Mouse (Mus musculus) thymus, postnatal 36 days (tissue): ENCODE measurements around the gene Fcrlb.
"Not testable (repeated sequence)": the region's sequence is repeated elsewhere in the genome, so short reads cannot be mapped to it uniquely, and the experiment has no call there.

Source experiments
- DNase-seq, 2 experiments: peaks; one replicate each; pipeline ENCODE4 v3.0.0; 2022; ENCODE audit warnings: mixed read lengths in 2 of 2

Gene Fcrlb

GRCm38 (mm10) chr1:170912891-170913615 lies at the start of gene Fcrlb:
Fcrlb (minus strand) TSS chr1:170912941.
- no peak for DNase-seq

- DNase-seq: no peak
Measured at GRCm38 (mm10) chr1:170962301-170962700, 49.6 kb upstream of the Fcrlb start.

- DNase-seq: no peak
Measured at GRCm38 (mm10) chr1:170961101-170961500, 48.4 kb upstream of the Fcrlb start.

- DNase-seq: no peak
Measured at GRCm38 (mm10) chr1:170959791-170960190, 47.0 kb upstream of the Fcrlb start.

- DNase-seq: no peak
Measured at GRCm38 (mm10) chr1:170958225-170958624, 45.5 kb upstream of the Fcrlb start.

DNA sequence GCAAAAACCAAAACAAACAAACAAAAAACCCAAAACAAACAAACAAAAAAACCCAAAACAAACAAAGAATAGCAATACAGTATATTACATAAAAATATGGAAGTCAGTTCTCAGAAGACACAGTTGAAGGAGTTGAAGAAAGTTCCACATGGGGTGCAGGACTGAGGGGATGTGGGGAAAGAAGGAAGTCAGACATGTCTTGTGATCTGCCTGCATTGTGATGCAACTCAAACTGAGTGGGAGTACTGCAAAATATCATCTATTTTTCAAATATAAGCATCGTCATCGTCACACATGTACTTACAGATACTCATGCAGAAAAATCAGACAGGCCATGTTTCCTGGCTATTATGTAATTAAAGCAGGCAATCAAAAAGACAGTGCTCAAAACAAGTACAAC lies 40.5 kb upstream of the Fcrlb start:
- no peak for DNase-seq

GRCm38 (mm10) chr1:170950772-170951171 lies 38.0 kb upstream of the Fcrlb start:
- DNase-seq: no peak

- DNase-seq: not testable (repeated sequence)
Measured at GRCm38 (mm10) chr1:170944908-170945307, 32.2 kb upstream of the Fcrlb start.

GRCm38 (mm10) chr1:170944151-170944550 lies 31.4 kb upstream of the Fcrlb start:
- DNase-seq: not testable (repeated sequence)

DNA sequence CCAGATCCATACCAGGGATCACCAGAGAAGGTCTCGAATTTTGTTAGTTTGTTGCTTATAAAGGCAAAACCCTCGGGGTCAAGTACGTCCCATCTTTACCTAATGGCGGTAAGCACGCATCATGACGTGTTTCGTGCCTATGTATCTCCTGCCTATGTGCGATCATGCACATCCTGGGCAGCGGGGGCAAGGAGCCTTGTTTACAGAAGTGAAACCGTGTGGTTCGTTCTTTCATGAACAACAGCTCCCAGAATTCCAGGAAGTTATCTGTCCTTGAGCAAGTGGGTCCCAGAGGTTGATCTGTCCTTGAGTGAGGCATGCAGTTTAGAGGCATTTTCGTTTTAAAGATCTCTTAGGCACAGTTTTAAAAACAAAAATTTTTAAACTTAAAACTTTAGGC lies 26.5 kb upstream of the Fcrlb start:
- no peak for DNase-seq

DNA sequence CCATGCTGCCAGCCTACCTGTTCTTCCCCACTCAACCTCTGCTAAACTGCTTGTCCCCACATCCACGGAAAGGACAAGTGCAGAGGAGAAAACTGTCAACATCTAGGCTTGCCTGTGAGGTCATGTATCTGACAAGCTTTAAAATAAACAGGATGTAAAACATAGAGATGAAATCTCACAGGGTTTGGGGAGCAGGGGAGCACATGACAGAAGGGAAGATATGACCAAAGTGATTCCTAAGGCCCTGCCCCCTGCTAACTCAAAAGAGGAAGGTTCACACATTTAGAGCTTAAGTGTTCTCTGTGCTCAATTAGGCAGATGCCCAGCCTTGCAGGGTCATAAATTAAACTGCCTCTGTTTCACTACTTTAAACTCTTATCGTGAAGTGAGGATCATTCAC lies 21.6 kb upstream of the Fcrlb start:
- DNase-seq: no peak

DNA sequence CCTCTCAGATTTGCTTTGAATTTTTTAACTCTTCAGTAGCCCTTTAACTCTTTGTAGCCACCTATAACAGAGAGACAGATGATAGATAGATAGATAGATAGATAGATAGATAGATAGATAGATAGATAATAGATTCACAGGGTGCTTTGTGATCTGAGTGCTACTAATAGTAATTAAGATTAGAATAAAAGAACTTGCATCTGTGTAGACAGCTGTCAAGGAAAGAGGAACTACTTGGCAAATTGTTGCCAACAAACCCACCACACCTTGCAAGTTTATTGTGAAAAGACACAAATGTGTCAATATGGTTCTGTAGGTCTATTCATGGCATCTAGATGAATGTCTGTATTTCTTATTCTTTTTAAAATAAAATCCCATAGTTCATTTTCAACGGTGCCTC lies 21.2 kb upstream of the Fcrlb start:
- no peak for DNase-seq

DNA sequence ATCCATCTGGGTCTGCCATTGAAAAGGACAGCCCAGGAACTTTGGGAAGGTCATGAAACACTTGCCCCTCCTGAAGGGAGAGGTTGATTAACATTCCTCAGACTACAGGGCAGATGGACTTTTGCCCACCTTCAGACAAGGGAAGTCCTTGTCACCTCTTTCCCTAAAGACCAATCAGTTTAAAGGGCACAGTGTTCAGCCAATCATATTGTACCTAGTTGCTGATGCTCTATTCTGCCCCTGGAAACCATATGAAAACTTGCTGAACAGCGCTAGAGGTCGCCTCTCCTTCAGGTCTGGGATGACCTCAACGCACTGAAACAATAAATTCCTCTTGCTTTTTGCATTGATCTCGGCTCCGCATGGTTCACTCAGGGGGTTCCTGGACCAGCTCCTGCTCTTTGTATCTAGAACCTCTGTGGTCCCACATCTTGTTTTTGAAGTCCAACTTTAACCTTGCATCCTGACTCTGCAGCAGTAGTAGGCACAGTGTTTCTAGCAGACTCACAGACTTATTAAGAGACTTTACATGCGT lies 20.7 kb upstream of the Fcrlb start:
- no peak for DNase-seq

DNA sequence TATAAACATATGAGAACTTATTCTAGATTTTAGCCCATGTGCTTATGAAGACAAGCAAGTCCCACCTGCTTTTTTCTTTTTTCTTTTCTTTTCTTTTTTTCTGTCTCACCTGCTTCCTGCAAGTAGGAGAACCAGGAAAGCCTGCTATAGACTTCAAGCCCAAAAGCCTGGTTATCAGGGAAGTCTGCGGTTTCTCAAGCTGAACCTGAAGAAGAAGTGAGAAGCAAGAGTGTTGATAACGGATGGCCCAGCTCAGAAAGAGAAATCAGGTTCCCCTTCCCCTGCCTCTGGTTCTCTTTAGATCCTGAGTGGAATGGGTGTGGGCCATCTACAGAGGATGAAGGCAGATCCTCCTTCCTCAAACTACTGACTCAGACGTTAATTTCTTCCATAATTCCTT lies 19.3 kb upstream of the Fcrlb start:
- DNase-seq: no peak

- no peak for DNase-seq
Measured at GRCm38 (mm10) chr1:170929245-170929644, 16.5 kb upstream of the Fcrlb start.

DNA sequence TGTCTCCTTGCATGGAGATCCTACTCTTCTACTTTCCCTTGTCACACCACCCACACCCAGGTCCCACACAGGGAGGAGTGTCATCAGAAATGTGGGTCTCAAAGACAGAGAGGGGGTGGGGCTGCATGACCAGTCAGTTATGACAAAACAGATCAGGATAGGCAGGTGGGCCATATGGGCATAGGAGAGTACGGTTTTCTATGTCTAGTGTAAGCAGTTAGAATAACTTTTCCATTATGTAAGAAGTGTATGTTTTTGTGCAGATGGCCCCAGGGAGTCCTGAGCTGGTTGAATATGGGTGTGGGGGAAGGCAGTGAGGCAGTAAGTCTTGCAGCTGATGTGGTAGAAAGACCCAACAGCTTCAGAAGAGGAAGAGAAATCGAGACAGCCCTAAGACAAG lies 15.7 kb upstream of the Fcrlb start:
- DNase-seq: no peak

DNA sequence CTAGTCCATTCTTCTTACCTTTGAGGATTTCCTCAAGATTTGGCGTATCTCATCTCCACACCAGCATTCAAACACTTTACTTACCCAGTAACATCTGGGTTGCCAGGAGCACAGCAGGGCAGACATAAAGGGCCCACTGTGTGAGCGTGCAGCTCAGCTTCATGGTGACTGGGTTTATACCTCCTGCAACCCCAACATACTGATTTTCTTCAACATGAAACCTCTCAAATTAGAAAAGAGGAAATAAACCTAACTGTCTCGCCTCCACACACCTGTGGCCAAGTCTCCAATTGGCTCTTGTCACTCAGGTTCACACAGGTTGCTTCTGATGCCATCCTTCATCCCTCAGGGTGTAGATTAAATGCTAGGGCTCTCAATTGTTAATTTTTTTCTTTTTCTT lies 14.6 kb upstream of the Fcrlb start, which contains the start of gene Fcrla:
TSS of gene Fcrla (minus strand) at position 206 of the 400 bp plus-strand sequence.
- no peak for DNase-seq

- no peak for DNase-seq
Measured at GRCm38 (mm10) chr1:170926941-170927340, 14.2 kb upstream of the Fcrlb start.

DNA sequence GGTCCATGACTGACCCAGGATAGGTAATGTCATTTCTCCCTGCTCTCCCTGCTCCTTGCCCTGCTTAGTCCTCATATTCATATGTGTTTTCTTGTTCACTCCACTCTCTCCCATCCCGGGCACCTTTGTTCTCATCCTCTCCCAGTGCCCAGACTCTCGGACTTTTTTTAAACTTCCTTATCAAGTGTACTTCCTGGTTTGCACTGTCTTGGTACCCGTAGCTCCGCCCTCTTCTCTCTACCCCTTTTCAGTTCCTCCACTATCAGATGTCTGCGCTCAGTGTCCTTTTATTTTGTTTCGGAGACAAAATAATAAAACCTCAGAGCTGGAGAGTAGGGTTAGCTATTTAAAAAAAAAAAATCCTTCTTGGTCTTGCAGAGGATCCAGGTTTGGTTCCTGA lies 11.7 kb upstream of the Fcrlb start:
- peak; percentile 22 to 26 for DNase-seq

DNA sequence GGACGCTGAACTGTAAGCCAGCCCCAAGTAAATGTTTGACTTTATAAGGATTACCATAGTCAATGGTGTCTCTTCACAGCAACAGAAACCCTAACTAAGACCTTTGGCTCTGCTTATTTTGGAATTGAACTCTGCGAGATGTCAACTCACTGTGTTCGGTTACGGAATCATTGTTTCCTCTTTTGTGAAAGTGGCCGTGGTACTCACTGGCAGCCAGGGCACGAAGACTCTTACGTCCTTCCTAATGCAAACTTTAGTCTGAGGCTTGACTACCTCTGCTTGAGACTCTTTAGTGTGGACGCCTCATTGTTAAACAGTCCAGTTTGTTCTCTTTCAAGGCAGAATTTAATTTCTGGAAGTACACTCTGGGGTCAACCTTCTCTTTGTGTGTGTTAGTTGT lies 6.6 kb upstream of the Fcrlb start:
- DNase-seq: no peak

DNA sequence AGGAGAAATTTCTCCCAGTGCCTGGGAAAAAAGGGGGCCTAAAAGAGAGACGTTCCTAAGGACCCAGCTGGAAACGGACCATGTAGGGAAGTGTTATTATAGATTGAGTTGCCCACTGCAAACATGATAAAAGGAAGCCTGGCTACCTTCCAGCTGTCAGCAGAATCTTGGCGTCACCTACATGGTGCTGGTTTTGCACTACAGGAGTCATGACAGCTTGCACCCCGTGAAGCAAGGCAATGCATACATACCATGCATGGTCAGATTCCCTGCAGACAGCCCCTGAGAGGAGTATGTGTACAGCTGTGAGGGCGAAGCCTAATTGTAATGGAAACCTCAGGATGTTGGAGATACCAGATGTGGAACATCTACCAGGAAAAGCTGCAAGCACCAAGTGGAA lies 2.9 kb upstream of the Fcrlb start:
- no peak for DNase-seq

DNA sequence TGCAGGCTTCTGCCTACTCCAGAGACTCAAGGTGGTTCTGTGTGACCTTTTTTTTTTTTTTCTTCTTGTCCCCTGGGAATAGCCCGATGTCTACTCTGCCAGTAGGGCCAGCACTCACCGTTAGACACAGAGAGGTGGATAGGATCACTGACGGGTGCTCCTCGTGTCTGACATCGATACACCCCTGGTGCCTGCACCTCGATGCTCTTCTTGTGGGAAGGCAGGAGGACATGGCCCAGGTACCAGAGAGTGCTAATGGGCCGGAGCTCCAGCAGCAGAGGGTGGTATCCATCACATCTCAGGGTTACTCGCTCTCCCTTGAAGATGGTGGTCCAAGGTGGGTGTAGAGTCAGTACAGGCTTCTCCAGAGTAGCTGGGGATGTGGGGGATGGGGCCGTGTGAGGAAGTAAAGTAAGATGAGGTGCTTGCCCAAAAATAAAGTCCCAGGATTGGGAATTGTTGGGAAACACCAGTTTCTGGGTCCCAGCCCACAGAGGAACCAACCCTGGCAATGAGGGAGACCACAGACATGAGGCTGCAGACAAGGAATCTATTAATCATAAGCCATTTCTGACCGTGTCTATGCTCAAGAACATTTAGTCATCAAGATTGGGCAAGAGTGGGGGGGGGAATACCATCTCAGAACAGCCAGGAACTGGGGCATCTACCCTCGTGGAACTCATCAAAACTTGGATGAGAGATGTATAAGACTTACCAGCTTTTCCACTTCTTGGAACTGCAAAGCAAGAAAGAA lies 657 bp downstream of the Fcrlb start:
- DNase-seq: no peak

- DNase-seq: no peak
Measured at GRCm38 (mm10) chr1:170908341-170908740, 4.4 kb downstream of the Fcrlb start.
